Mouse (Mus musculus) cortical plate, adult 2 months (tissue): ENCODE measurements around the gene Ctso.

Experiments
- CTCF ChIP-seq: fragments of 200-500 bp; IDR thresholded peaks from 2 replicates; pipeline ENCODE4 v1.5.1; 2011; ENCODE audit warnings: mild to moderate bottlenecking, control low read depth, low read length; ENCODE audit not compliant: insufficient read depth; ENCODE audit errors: extremely low read depth
- POLR2A ChIP-seq: fragments of 200-500 bp; IDR thresholded peaks from 2 replicates; pipeline ENCODE4 v1.6.1; 2011; ENCODE audit warnings: mild to moderate bottlenecking, low read length, control low read depth; ENCODE audit not compliant: insufficient read depth; ENCODE audit errors: extremely low read depth

DNA sequence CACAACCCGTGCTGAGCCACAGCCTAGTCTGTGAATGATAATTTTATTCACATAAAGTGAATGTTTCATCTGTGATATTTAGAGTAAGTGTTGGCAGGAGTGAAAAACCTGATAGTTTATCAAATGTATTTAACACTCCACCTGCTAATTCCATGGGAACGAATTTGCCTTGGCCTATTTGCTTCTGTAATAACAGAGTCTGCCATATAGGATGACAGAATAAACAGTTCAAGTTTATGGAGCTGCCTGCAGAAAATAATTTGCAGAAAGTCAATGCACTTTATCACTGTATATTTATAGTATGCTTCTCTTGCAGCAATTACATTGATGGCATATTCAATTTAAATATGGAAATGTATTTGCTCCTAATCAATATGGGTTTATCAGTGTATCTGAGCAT lies 19.4 kb downstream of the Ctso start:
- no peak for TF ChIP-seq POLR2A
- TF ChIP-seq CTCF, result no peak
